Mouse (Mus musculus) liver, adult 10 weeks (tissue): ENCODE data around the gene Slc6a15. TPM values are rescaled to one million over a fixed set of nuclear protein-coding genes. Genes with fewer than 3 reads are reported as not detected.

ENCODE experiments used
- polyA plus RNA-seq: library from polyadenylated mRNA; stranded (reverse); fragments of 350-450 nt; fragmentation: Illumina TruSeq; extraction: RNeasy Lipid Tissue Mini Kit (QIAGEN cat#74804); gene quantifications from one replicate; pipeline ENCODE4 v1.2.3, GENCODE M21; 2014; ENCODE audit warnings: low read depth, low replicate concordance

The Slc6a15 gene
- not detected for polyA plus RNA-seq

DNA sequence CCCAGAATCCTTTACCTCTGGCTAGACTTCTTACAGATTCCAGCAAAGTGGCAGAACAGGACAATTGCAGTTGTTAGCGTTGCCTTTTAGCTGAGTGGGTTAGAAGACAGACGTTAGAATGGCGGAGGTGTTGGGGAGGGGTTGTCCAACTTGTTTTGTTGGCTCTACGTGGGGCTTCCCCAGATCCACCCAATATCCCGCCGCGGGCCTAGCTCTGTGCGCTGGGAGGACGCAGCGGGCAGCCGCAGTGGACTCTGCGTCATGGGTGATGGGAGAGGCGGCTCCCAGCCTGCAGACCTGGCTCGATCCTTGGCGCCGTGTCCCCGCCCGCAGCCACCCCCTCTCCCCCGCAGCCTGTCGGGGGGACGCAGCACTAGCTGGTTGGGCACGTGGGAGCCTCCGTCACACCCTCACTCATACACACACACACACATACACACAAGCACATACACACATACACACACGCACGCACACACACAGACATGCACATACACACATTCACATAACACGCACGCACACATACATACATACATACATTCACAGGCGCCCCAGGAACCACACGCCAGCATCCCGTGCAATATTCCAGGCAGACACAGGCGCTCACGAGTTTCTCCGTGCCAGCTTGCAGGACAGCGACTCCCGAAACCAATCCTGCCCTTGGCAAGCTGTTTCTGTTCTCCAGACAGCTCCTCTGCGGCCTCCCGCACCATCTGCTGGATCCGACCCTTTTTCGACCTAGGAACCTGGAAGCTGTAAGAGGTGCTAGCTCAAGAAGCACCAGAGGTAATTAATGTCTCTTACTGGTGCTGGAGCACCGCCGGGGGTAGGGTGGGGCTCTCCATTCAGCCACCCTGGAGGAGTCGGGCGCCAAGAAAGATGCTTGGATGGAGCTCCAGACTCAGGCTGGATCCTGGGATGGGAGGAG is at the start of gene Slc6a15:
Slc6a15 (plus strand) TSS at position 413 of the 925 bp plus-strand sequence.

Other genes starting within 250 kb of the Slc6a15 start
- not detected for gene Lrriq1, start 131.5 kb upstream of the Slc6a15 start, polyA plus RNA-seq